ENCODE assay signal across 23 mouse cellular contexts in genomic region chr6:72774275-72774674, GRCm38 (mm10). TPM values are rescaled to one million over a fixed set of nuclear protein-coding genes. Genes with fewer than 3 reads are reported as not detected.
DNase-seq lines count a peak whose midpoint lies in the region; ATAC-seq and TF ChIP-seq lines count a peak whose summit lies in the region.
"Had no signal": no experiment of that assay in that cellular context is flagged by ENCODE, and none has a peak within 500 bp of the region (broad histone marks: within the 10 kb centered on the region; RNA-seq: fewer than 3 reads in every experiment).

No protein-coding gene starts in this region.

- 28% methylated on average over 3 of the region's 3 CpGs for WGBS in embryonic facial prominence, embryonic 14.5 days
- WGBS in embryonic facial prominence, embryonic 10.5 days: 43% methylated on average over 3 of the region's 3 CpGs
- 41% methylated on average over 3 of the region's 3 CpGs for WGBS in stomach, embryonic 15.5 days
- 36% methylated on average over 3 of the region's 3 CpGs for WGBS in forebrain, embryonic 11.5 days

- H3K4me3 ChIP-seq in embryonic facial prominence, embryonic 14.5 days (ENCODE audit: low read depth, low read length): no peak overlapping the region
- H3K4me3 ChIP-seq in embryonic facial prominence, embryonic 10.5 days: no peak overlapping the region
- 0 out of 2 replicates have a peak overlapping the region, but pooled peaks have one; percentile 1 for H3K4me3 ChIP-seq in E14TG2a.4 (replicated peaks; ENCODE audit: low read length)
- H3K4me3 ChIP-seq in stomach, embryonic 15.5 days (replicated peaks): no peak overlapping the region
- H3K4me3 ChIP-seq in forebrain, embryonic 11.5 days (ENCODE audit: low read depth, low read length): no peak overlapping the region
- H3K4me3 ChIP-seq: embryonic facial prominence, embryonic 13.5 days; forebrain, embryonic 12.5 days had no signal

- no peak overlapping the region for H3K4me2 ChIP-seq in embryonic facial prominence, embryonic 14.5 days (ENCODE audit: low read depth, low read length)
- no peak overlapping the region for H3K4me2 ChIP-seq in stomach, embryonic 15.5 days
- H3K4me2 ChIP-seq in forebrain, embryonic 11.5 days (ENCODE audit: low read depth, low read length, severe bottlenecking): no peak overlapping the region
- H3K4me2 ChIP-seq: embryonic facial prominence, embryonic 13.5 days; forebrain, embryonic 12.5 days had no signal

- ATAC-seq in embryonic facial prominence, embryonic 14.5 days (ENCODE audit: low read depth): no peak
- ATAC-seq in stomach, embryonic 15.5 days (ENCODE audit: insufficient read depth, low FRiP score, low read depth): peak; percentile 53; the same call in 1 of the 2 replicates
- ATAC-seq in forebrain, embryonic 11.5 days (replicated peaks; ENCODE audit: low FRiP score): no peak
- ATAC-seq: activated CD4-positive, CD25-positive, alpha-beta regulatory T cell, adult 4 months; CD4-positive, CD25-positive, alpha-beta regulatory T cell, adult 4 months; forebrain, embryonic 14.5 days; forebrain, embryonic 16.5 days; Patski had no signal

- 0 out of 2 replicates have a peak overlapping the region, but pooled peaks have one; percentile 9 for H3K27ac ChIP-seq in embryonic facial prominence, embryonic 14.5 days (replicated peaks; ENCODE audit: low read depth, low read length)
- H3K27ac ChIP-seq in embryonic facial prominence, embryonic 10.5 days (replicated peaks): no peak overlapping the region
- H3K27ac ChIP-seq in stomach, embryonic 15.5 days: peak overlapping the region; percentile 50; the same call in 1 of the 2 replicates
- H3K27ac ChIP-seq in forebrain, embryonic 11.5 days (ENCODE audit: low read depth, low read length): no peak overlapping the region
- H3K27ac ChIP-seq: embryonic facial prominence, embryonic 13.5 days; forebrain, embryonic 12.5 days had no signal

- TF ChIP-seq CTCF in E14TG2a.4 (conservative IDR thresholded peaks at IDR 0.05; ENCODE audit: low read length): no peak

- DNase-seq in embryonic facial prominence, embryonic 14.5 days (ENCODE audit: low spot score): no peak
- DNase-seq in embryonic facial prominence, embryonic 10.5 days (ENCODE audit: low spot score): no peak
- DNase-seq in Muller cell, postnatal 12 days (ENCODE audit: inconsistent ontology term): no peak
- no peak for DNase-seq in forebrain, embryonic 11.5 days (ENCODE audit: low spot score)
- DNase-seq: adrenal gland, adult 8-10 months; adrenal gland, postnatal 14 days; adrenal gland, postnatal 36 days; B cell, adult 2 months; cerebellum, adult 11-12 months; cerebellum, adult 2 months; cerebellum, adult 9-10 months; cerebellum, postnatal 10 days; cerebellum, postnatal 25 days had no signal

- H3K4me1 ChIP-seq in embryonic facial prominence, embryonic 14.5 days (ENCODE audit: control insufficient read depth, insufficient read depth, low read length): peaks cover 17% of the 10 kb centered on the region
- peaks cover 47% of the 10 kb centered on the region for H3K4me1 ChIP-seq in embryonic facial prominence, embryonic 10.5 days
- peaks cover 94% of the 10 kb centered on the region for H3K4me1 ChIP-seq in E14TG2a.4 (replicated peaks; ENCODE audit: low read depth, low read length)
- H3K4me1 ChIP-seq in stomach, embryonic 15.5 days: peaks cover 18% of the 10 kb centered on the region
- H3K4me1 ChIP-seq in forebrain, embryonic 11.5 days (replicated peaks; ENCODE audit: control insufficient read depth, insufficient read depth, low read length): peaks cover 1% of the 10 kb centered on the region; the same call in 1 of the 2 replicates

- H3K9ac ChIP-seq in embryonic facial prominence, embryonic 14.5 days (ENCODE audit: low read depth, low read length): no peak overlapping the region
- no peak overlapping the region for H3K9ac ChIP-seq in stomach, embryonic 15.5 days
- no peak overlapping the region for H3K9ac ChIP-seq in forebrain, embryonic 11.5 days (ENCODE audit: low read length)
- H3K9ac ChIP-seq: embryonic facial prominence, embryonic 13.5 days; forebrain, embryonic 12.5 days had no signal

- H3K27me3 ChIP-seq in embryonic facial prominence, embryonic 14.5 days (replicated peaks; ENCODE audit: control insufficient read depth, insufficient read depth, low read length): no peaks in the 10 kb centered on the region
- H3K27me3 ChIP-seq in embryonic facial prominence, embryonic 10.5 days (replicated peaks; ENCODE audit: low read depth, poor library complexity, severe bottlenecking): no peaks in the 10 kb centered on the region
- no peaks in the 10 kb centered on the region for H3K27me3 ChIP-seq in E14TG2a.4 (ENCODE audit: insufficient read depth, low read length)
- no peaks in the 10 kb centered on the region for H3K27me3 ChIP-seq in stomach, embryonic 15.5 days (replicated peaks)
- no peaks in the 10 kb centered on the region for H3K27me3 ChIP-seq in forebrain, embryonic 11.5 days (ENCODE audit: control insufficient read depth, insufficient read depth, low read length)
- H3K27me3 ChIP-seq: CH12.LX; embryonic facial prominence, embryonic 13.5 days; forebrain, embryonic 12.5 days; Patski had no signal

- peaks cover 43% of the 10 kb centered on the region for H3K36me3 ChIP-seq in embryonic facial prominence, embryonic 14.5 days (ENCODE audit: control insufficient read depth, insufficient read depth, low read length)
- H3K36me3 ChIP-seq in embryonic facial prominence, embryonic 10.5 days (replicated peaks): peaks cover 73% of the 10 kb centered on the region
- peaks cover 46% of the 10 kb centered on the region for H3K36me3 ChIP-seq in E14TG2a.4 (ENCODE audit: insufficient read depth, low read length)
- H3K36me3 ChIP-seq in stomach, embryonic 15.5 days: no peaks in the 10 kb centered on the region
- H3K36me3 ChIP-seq in forebrain, embryonic 11.5 days (ENCODE audit: control insufficient read depth, insufficient read depth, low read length): no peaks in the 10 kb centered on the region; the same call in 1 of the 2 replicates

- H3K9me3 ChIP-seq in embryonic facial prominence, embryonic 14.5 days (ENCODE audit: control insufficient read depth, low read length): no peaks in the 10 kb centered on the region
- H3K9me3 ChIP-seq in embryonic facial prominence, embryonic 10.5 days: peaks cover under 1% of the 10 kb centered on the region; the same call in 1 of the 2 replicates
- H3K9me3 ChIP-seq in E14TG2a.4 (ENCODE audit: low read length): no peaks in the 10 kb centered on the region
- H3K9me3 ChIP-seq in stomach, embryonic 15.5 days: no peaks in the 10 kb centered on the region
- H3K9me3 ChIP-seq in forebrain, embryonic 11.5 days (ENCODE audit: control insufficient read depth, low read length): no peaks in the 10 kb centered on the region
- H3K9me3 ChIP-seq: embryonic facial prominence, embryonic 13.5 days; forebrain, embryonic 12.5 days had no signal

RNA-seq across cellular contexts. Expression of gene Tcf7l1, which starts 14.8 kb away (rescaled TPM):
- 42.3 and 46.3 TPM in 2 replicates for polyA plus RNA-seq in embryonic facial prominence, embryonic 14.5 days (2014; fragmentation: Nextera tagmentation; extraction: Ambion mirVana)
- polyA plus RNA-seq in embryonic facial prominence, embryonic 10.5 days (2016; fragmentation: Nextera tagmentation; extraction: Ambion mirVana): 34.8 and 37.1 TPM in 2 replicates
- polyA plus RNA-seq in stomach, embryonic 15.5 days (2015; fragmentation: Nextera tagmentation; extraction: Ambion mirVana): 23.7 and 25.5 TPM in 2 replicates
- 31.2 and 33.3 TPM in 2 replicates for polyA plus RNA-seq in forebrain, embryonic 11.5 days (2014; fragmentation: Nextera tagmentation; extraction: Ambion mirVana)

Comparison
In these comparisons a context has a peak if more than half of its experiments do, and no peak if none do; other contexts are left out.
1. H3K27ac ChIP-seq: peak in embryonic facial prominence, embryonic 14.5 days (single experiment) and stomach, embryonic 15.5 days (single experiment); none in embryonic facial prominence, embryonic 10.5 days (single experiment) and forebrain, embryonic 11.5 days (single experiment).